Mouse (Mus musculus) neural tube, embryonic 14.5 days (tissue): ENCODE data around the gene Rcan2. TPM values are rescaled to one million over a fixed set of nuclear protein-coding genes. Genes with fewer than 3 reads are reported as not detected.

Experiments
- ATAC-seq: fragments of 200-750 bp; cut with Nextera tagmentation; 2 replicates; pipeline ENCODE4 v1.8.0; 2017; ENCODE audit warnings: low read depth, mild to moderate bottlenecking, moderate TSS enrichment, moderate library complexity
- H3K27ac ChIP-seq: fragments of 300-500 bp; sonication (generic); 2 replicates; pipeline ENCODE4 v1.5.1; 2014; ENCODE audit warnings: low read depth, mild to moderate bottlenecking, control low read depth, low read length, moderate library complexity, mixed read lengths
- H3K27me3 ChIP-seq: fragments of 300-500 bp; sonication (generic); 2 replicates; pipeline ENCODE4 v1.6.1; 2014; ENCODE audit warnings: low read length; ENCODE audit not compliant: control insufficient read depth, insufficient read depth
- H3K36me3 ChIP-seq: fragments of 300-500 bp; sonication (generic); 2 replicates; pipeline ENCODE4 v1.6.1; 2014; ENCODE audit warnings: low read length, mixed read lengths; ENCODE audit not compliant: control insufficient read depth, insufficient read depth
- H3K4me1 ChIP-seq: fragments of 300-500 bp; sonication (generic); 2 replicates; pipeline ENCODE4 v1.6.1; 2014; ENCODE audit warnings: low read length; ENCODE audit not compliant: control insufficient read depth, insufficient read depth
- H3K4me2 ChIP-seq: fragments of 300-500 bp; sonication (generic); 2 replicates; pipeline ENCODE4 v1.6.1; 2014; ENCODE audit warnings: mild to moderate bottlenecking, low read depth, low read length, control low read depth
- H3K4me3 ChIP-seq: fragments of 300-500 bp; sonication (generic); 2 replicates; pipeline ENCODE4 v1.5.1; 2014; ENCODE audit warnings: low read depth, low read length, control low read depth, mixed read lengths
- H3K9ac ChIP-seq: fragments of 300-500 bp; sonication (generic); replicated peaks from 2 replicates; pipeline ENCODE4 v1.6.1; 2014; ENCODE audit warnings: low read depth, mild to moderate bottlenecking, control low read depth, low read length, mixed read lengths
- H3K9me3 ChIP-seq: fragments of 300-500 bp; sonication (generic); 2 replicates; pipeline ENCODE4 v1.6.1; 2016; ENCODE audit warnings: low read length; ENCODE audit not compliant: control insufficient read depth
- WGBS: fragments of 180-500 bp; shearing (Covaris S2); extraction: QIAGEN DNeasy Blood & Tissue Kit; methylation state at CpG from one replicate; pipeline ENCODE4 v1.1.7; 2014; 5-methylcytosine and 5-hydroxymethylcytosine counted together
- polyA plus RNA-seq: library from polyadenylated mRNA; unstranded; fragments of >200 nt; fragmentation: Nextera tagmentation; extraction: Ambion mirVana; gene quantifications from 2 replicates; pipeline ENCODE4 v1.2.1, GENCODE M21; 2014

Gene Rcan2
- polyA plus RNA-seq, 1 experiment from 2014 or later = 130 TPM

DNA sequence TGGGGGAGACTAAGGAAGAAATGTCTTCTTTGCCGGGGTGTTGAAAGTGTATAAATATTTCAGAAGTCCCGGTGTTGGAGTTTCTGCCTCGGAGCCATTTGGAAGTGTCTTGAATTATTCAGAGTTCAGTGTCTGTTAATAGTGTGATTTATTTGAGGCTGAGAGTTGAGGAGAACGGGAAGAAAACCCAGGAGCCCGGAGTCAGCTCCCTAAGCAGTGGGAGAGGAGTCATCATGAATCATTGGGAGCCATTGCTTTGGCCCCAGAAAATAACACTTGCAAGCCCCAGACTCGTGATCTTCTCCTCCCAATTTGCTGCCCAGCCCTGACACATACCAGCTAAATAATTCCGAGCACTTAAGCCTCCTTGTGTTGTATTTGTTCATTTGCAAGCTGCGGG is 115.0 kb downstream of the Rcan2 start:
- no peak overlapping the region for H3K4me3 ChIP-seq
- H3K4me2 ChIP-seq = no peak overlapping the region
- no peaks in the 10 kb centered on the region for H3K27me3 ChIP-seq
- 42% methylated on average over 8 of the region's 8 CpGs for WGBS
- no peak overlapping the region for H3K9ac ChIP-seq
- H3K27ac ChIP-seq = no peak overlapping the region
- H3K4me1 ChIP-seq = no peaks in the 10 kb centered on the region
- H3K9me3 ChIP-seq = no peaks in the 10 kb centered on the region
- no peak for ATAC-seq
- H3K36me3 ChIP-seq = no peaks in the 10 kb centered on the region

- ATAC-seq = no peak
- 82% methylated on average over 5 of the region's 5 CpGs for WGBS
Measured at GRCm38 (mm10) chr17:43917143-43917542, 116.0 kb downstream of the Rcan2 start.

GRCm38 (mm10) chr17:43929856-43930255 is 128.7 kb downstream of the Rcan2 start:
- H3K4me2 ChIP-seq = no peak overlapping the region
- WGBS = 98% methylated on average over 4 of the region's 4 CpGs

More at GRCm38 (mm10) chr17:43917143-43917542, 116.0 kb downstream of the Rcan2 start:
- Histone ChIP-seq H3K9me3 (no peaks in the 10 kb centered on the region), H3K36me3 (no peaks in the 10 kb centered on the region), H3K27me3 (no peaks in the 10 kb centered on the region), H3K9ac (no peak overlapping the region), H3K4me1 (no peaks in the 10 kb centered on the region), H3K4me2 (no peak overlapping the region), H3K4me3 (no peak overlapping the region), H3K27ac (no peak overlapping the region)

DNA sequence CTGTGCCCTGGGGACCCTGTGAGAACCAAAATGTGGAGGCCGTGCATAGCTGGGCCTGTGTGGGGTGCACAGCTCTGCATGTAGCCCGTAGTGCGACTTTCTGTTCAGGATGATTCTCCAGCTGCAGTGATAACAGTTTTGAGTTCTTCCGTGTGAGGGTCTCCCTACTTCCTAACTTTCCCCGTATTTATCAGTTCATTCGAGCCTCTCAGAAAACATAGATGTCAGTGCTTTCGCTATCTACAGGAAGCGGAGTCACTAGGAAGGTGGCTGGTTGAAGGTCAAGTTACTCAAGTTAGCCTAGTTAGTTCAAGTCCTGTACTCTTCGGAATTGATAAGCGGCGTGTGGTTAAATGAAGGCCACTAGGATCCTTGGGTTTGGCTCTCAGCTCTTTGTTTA is 130.6 kb downstream of the Rcan2 start:
- 96% methylated on average over 11 of the region's 11 CpGs for WGBS
- ATAC-seq = no peak
- no peaks in the 10 kb centered on the region for H3K36me3 ChIP-seq

More at GRCm38 (mm10) chr17:43929856-43930255, 128.7 kb downstream of the Rcan2 start:
- no peaks in the 10 kb centered on the region for H3K9me3 ChIP-seq
- no peak overlapping the region for H3K9ac ChIP-seq
- H3K27ac ChIP-seq = no peak overlapping the region
- H3K4me3 ChIP-seq = no peak overlapping the region
- no peak for ATAC-seq
- H3K4me1 ChIP-seq = no peaks in the 10 kb centered on the region
- H3K36me3 ChIP-seq = no peaks in the 10 kb centered on the region
- H3K27me3 ChIP-seq = no peaks in the 10 kb centered on the region

GRCm38 (mm10) chr17:43934056-43934455 is 132.9 kb downstream of the Rcan2 start:
- Histone ChIP-seq H3K4me1 (no peaks in the 10 kb centered on the region), H3K9ac (no peak overlapping the region), H3K4me3 (no peak overlapping the region), H3K9me3 (no peaks in the 10 kb centered on the region), H3K27ac (no peak overlapping the region), H3K36me3 (no peaks in the 10 kb centered on the region), H3K27me3 (no peaks in the 10 kb centered on the region), H3K4me2 (no peak overlapping the region)
- no peak for ATAC-seq
- WGBS = 72% methylated on average over 9 of the region's 9 CpGs

More for the DNA sequence above, 130.6 kb downstream of the Rcan2 start:
- Histone ChIP-seq H3K9ac (no peak overlapping the region), H3K27me3 (no peaks in the 10 kb centered on the region), H3K4me3 (no peak overlapping the region), H3K4me1 (no peaks in the 10 kb centered on the region), H3K4me2 (no peak overlapping the region), H3K27ac (no peak overlapping the region), H3K9me3 (no peaks in the 10 kb centered on the region)

DNA sequence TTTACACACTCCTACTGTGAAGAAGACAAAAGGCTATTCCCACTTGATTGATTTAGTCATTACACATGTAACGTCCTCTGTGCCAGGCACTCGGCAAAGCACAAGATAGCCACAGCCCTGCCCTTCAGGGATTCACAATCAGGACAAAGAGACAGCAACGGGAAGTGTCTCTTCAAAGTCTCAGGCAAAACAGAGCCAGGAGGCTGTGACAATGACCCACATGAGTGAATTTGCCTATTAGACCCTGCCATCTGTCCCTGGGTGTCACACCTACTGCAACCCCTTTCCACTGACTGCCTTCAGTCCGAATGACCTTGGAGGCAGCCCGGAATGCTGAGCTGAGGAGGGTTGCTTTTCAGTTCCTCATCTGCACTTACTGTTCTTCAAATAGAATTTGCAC is 151.1 kb downstream of the Rcan2 start:
- Histone ChIP-seq H3K36me3 (no peaks in the 10 kb centered on the region), H3K27ac (peak overlapping the region; percentile 90), H3K9ac (peak overlapping the region; percentile 37), H3K9me3 (no peaks in the 10 kb centered on the region), H3K4me3 (peak overlapping the region; percentile 42), H3K4me2 (peak overlapping the region; percentile 51), H3K27me3 (no peaks in the 10 kb centered on the region), H3K4me1 (peaks cover 12% of the 10 kb centered on the region)
- 4% methylated on average over 5 of the region's 5 CpGs for WGBS
- ATAC-seq = peak; percentile 52

- peak overlapping the region; percentile 51 for H3K4me2 ChIP-seq
- 19% methylated on average over 17 of the region's 17 CpGs for WGBS
- H3K36me3 ChIP-seq = no peaks in the 10 kb centered on the region
- H3K9ac ChIP-seq = peak overlapping the region; percentile 62
- peak overlapping the region; percentile 42 for H3K4me3 ChIP-seq
- peak; percentile 88 for ATAC-seq
- H3K27ac ChIP-seq = peak overlapping the region; percentile 90
- no peaks in the 10 kb centered on the region for H3K27me3 ChIP-seq
- peaks cover 12% of the 10 kb centered on the region for H3K4me1 ChIP-seq
- no peaks in the 10 kb centered on the region for H3K9me3 ChIP-seq
Measured at GRCm38 (mm10) chr17:43952661-43953534, 151.7 kb downstream of the Rcan2 start.

- 57% methylated on average over 10 of the region's 10 CpGs for WGBS
Measured at GRCm38 (mm10) chr17:43953535-43953918, 152.4 kb downstream of the Rcan2 start.

GRCm38 (mm10) chr17:43959797-43960196 is 158.6 kb downstream of the Rcan2 start:
- Histone ChIP-seq H3K9ac (no peak overlapping the region), H3K4me1 (no peaks in the 10 kb centered on the region), H3K36me3 (no peaks in the 10 kb centered on the region), H3K4me3 (no peak overlapping the region), H3K27ac (no peak overlapping the region), H3K9me3 (no peaks in the 10 kb centered on the region), H3K4me2 (no peak overlapping the region), H3K27me3 (no peaks in the 10 kb centered on the region)
- ATAC-seq = no peak
- WGBS = 85% methylated on average over 3 of the region's 3 CpGs

More at GRCm38 (mm10) chr17:43953535-43953918, 152.4 kb downstream of the Rcan2 start:
- Histone ChIP-seq H3K9me3 (no peaks in the 10 kb centered on the region), H3K27ac (peak overlapping the region; percentile 90), H3K36me3 (no peaks in the 10 kb centered on the region), H3K4me1 (peaks cover 12% of the 10 kb centered on the region), H3K4me3 (peak overlapping the region; percentile 42), H3K4me2 (peak overlapping the region; percentile 51), H3K27me3 (no peaks in the 10 kb centered on the region), H3K9ac (peak overlapping the region; percentile 62)
- ATAC-seq = peak; percentile 31
